Mouse (Mus musculus): ENCODE results near the gene Eif2b4.

DNA sequence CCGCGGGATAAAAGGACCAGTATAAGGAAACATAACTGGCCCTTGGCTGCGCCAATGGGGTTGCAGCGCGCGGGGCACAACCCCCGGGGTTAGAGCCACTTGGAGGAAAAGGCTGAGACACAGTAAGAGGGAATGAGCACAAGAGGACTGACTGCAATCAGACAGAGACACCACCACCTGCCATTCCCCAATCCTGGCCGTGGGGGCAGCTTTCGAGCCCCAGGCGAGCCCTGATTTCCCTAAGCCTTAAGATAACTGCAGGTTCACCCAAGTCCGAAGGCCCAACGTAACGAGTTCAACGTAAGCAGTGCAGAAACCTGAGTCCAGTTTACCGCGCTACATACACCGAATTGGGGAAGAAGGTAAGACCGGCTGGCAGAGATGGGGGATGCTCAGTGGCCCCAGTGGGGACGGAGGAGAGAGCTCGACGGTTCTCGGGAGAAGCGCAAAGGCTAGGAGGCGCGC, 13.9 kb downstream of the Eif2b4 start:
- TF ChIP-seq CTCF (IDR thresholded peaks at IDR 0.05; ENCODE audit: control insufficient read depth, insufficient read depth, insufficient read length) (no peak), MYOD1 (IDR thresholded peaks at IDR 0.05; ENCODE audit: control insufficient read depth, insufficient read length, low read depth) (no peak), MAX (IDR thresholded peaks at IDR 0.05) (no peak), CEBPB (IDR thresholded peaks at IDR 0.05; ENCODE audit: low read depth) (no peak), MYOG (IDR thresholded peaks at IDR 0.05; ENCODE audit: control insufficient read depth, extremely low read depth, insufficient read length) (no peak)
